Mouse (Mus musculus) A20 (cell line): ENCODE data around the gene Hyou1.
"Not testable (repeated sequence)": the region's sequence is repeated elsewhere in the genome, so short reads cannot be mapped to it uniquely, and the experiment has no call there.

ENCODE experiments used
- DNase-seq: peaks from one replicate; pipeline ENCODE4 v3.0.0-alpha.2; 2011; ENCODE audit warnings: low read depth, low spot score

Gene Hyou1

GRCm38 (mm10) chr9:44379054-44379834, at the start of gene Hyou1:
Gene Hyou1, plus strand, starts transcription at chr9:44379490.
- peak; percentile 100 for DNase-seq

- DNase-seq: peak; percentile 78
Measured at GRCm38 (mm10) chr9:44330736-44331135, 48.6 kb upstream of the Hyou1 start.

GRCm38 (mm10) chr9:44332918-44333638, 46.2 kb upstream of the Hyou1 start:
- DNase-seq: peak; percentile 83

DNA sequence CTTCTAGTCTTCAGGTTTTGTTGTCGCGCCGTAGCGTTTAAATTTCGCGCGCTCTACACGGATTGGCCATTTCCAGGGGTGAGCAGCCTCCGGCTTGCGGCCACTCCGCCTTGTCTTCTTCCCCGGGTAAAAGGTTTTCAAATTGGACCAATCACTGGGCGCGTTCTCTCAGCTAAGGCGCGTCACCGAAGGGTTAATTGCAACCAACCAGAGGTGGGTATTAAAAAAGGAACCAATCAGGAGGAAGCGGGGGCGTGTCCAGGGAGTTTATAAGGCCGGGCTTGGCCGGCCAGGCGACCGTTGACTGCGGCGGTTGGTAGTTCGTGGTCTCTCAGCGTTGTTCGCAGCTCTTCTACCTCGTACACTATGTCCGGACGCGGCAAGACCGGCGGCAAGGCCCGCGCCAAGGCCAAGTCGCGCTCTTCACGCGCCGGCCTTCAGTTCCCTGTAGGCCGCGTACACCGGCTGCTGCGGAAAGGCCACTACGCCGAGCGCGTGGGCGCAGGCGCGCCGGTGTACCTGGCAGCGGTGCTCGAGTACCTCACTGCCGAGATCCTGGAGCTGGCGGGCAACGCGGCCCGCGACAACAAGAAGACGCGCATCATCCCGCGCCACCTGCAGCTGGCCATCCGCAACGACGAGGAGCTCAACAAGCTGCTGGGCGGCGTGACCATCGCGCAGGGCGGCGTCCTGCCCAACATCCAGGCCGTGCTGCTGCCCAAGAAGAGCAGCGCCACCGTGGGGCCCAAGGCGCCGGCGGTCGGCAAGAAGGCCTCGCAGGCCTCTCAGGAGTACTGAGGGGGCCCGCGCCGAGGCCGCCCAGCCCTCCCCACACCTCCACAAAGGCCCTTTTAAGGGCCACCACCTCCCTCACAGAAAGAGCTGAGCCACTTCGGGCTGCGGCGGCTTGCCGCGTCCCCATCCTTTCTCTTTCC, 44.6 kb upstream of the Hyou1 start, which contains the start of gene H2afx:
Gene H2afx, plus strand, starts transcription at position 299 of the 935 bp plus-strand sequence.
- DNase-seq: peak; percentile 100

- DNase-seq: peak; percentile 56
Measured at GRCm38 (mm10) chr9:44335331-44336092, 43.8 kb upstream of the Hyou1 start.

DNA sequence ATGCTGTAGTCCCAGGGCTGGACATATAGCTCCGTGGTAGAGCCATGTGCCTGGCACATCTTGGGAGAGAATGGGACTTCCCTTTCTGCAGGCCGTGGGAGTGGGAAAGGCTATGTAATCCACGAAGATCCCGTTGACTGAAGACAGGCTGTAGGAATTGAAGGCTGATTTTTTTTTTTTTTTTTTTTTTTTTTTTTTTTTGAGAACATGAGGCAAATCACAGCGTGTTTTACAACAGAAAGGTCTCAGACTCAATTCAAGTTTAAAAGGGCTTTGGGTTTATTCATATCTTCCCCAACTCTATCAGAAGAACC, 43.2 kb upstream of the Hyou1 start:
- no peak for DNase-seq

DNA sequence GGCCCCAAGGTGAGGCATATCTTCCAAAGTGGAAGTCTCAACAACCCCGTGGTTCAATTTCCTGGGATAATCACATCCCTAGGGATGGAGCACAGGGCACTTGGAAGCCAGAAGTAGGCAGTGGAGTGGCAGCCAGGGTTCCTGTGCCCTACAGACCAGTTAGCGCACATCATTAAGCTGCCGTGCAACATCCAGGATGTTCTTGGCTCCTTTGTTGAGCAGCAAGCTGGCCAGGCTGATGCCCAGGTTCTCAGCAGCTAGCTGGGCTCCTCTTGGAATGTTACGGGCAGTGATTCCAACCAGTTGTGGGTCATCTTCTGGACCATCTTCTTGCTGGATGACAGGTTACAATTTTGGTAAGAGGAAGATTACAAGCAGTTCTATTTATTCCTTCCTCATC, 42.8 kb upstream of the Hyou1 start:
- DNase-seq: not testable (repeated sequence)

- DNase-seq: peak; percentile 55
Measured at GRCm38 (mm10) chr9:44336964-44337363, 42.3 kb upstream of the Hyou1 start.

GRCm38 (mm10) chr9:44337436-44338169, 41.7 kb upstream of the Hyou1 start:
- peak; percentile 52 for DNase-seq

- DNase-seq: peak; percentile 67
Measured at GRCm38 (mm10) chr9:44338574-44338973, 40.7 kb upstream of the Hyou1 start.

DNA sequence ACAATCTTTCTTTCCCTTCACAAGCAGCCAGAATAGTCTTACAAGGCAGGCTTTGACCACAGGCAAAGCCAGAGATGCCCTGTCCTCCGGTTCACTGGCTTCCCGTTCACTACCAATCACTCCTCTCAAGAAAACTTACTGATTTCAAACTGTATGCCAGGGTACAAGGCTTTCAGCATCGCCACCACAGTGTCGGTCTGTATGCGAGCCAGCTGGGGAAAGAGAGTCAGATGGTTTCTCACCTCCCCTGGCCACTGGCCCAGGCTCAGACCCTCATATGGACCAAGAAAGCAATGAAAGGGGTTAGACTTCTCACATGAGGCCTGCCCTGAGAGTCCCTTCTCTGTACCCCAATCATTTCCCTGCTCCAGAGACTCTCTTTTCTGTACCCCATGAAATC, 37.8 kb upstream of the Hyou1 start:
- no peak for DNase-seq

DNA sequence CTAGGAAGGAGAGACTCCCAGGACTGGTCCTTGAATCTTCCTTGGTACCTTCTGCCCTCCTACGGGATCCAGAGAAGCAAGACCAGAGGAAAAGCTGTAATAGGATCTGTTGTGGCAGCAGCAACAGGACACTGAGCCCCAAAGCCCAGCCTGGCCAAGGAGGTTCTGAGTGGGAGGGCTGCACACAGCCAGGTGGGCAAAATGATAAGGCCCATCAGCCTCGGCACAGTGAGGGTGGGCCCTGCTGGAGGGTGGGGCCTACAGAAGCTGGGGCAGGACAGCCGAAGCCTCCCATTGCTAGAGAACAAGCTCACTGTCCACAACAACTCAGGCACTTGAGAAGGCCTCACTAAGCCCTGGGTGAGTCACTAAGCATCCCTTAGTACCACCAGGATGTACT, 37.1 kb upstream of the Hyou1 start:
- DNase-seq: no peak

GRCm38 (mm10) chr9:44342605-44343004, 36.7 kb upstream of the Hyou1 start:
- DNase-seq: no peak

- no peak for DNase-seq
Measured at GRCm38 (mm10) chr9:44343290-44343689, 36.0 kb upstream of the Hyou1 start.

DNA sequence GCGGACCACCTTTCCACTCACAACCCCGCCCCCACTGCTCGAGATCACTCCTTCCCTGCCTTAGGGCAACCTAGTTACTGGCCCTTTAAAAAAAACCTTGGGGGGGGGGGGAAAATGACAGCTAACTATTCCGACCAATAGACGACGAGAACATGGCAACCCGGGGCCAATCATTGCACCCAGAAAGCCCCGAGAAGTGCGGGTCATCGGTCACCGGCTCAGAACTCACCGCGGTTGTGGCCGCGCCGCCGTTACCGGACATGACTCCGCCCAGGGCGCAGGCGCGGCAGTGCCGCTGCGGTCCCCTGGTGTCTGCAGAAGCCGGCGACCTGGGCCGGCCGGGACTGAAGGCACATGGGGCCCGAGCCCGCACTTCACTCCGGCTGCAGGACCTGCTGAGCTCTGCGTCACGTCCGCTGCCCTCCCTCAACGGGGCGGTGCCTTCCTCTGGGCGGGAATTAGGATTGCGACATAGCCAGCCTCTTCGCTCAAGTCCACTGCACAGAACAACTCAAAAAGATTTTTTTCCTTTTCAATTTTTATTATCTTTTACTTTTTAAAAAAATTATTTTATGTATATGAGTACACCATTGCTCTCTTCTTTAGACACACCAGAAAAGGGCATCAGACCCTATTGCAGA, 35.4 kb upstream of the Hyou1 start, which contains the start of gene Hmbs:
Gene Hmbs, minus strand, starts transcription at position 448 of the 641 bp plus-strand sequence.
- peak; percentile 96 for DNase-seq

DNA sequence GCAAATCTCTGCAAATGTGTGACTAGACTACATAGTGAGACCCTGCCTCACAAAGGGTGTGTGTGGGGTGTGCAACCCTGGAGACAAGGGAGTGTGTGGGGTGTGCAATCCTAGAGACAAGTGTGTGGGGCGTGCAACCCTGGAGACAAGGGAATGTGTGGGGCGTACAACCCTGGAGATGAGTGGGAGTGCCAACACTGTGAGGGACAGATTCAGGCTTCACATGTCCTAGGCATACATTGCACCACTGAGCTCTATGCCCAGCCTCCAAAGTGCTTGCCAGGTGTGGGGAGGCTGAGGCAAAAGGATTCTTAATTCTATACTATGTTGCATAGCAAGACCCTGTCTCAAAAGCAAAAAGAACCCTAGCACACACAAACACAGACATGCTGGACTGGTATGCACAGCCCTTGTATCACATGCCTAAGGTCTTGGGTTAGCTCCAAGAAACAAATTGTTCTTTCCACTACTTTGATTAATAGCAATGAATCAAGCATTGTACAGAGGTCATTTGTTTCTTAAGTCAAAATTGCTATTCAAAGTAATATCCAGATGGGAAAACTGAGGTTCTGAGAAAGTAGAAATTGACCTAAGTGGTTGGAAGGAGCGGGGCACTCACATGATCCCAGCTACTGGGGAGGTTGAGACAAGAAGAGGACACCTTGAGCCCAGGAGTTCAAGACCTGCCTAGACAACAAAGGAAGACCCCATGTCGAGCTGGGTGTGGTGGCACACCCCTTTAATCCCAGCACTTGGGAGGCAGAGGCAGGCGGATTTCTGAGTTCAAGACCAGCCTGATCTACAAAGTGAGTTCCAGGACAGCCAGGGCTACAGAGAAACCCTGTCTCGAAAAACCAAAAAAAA, 33.5 kb upstream of the Hyou1 start:
- no peak for DNase-seq

DNA sequence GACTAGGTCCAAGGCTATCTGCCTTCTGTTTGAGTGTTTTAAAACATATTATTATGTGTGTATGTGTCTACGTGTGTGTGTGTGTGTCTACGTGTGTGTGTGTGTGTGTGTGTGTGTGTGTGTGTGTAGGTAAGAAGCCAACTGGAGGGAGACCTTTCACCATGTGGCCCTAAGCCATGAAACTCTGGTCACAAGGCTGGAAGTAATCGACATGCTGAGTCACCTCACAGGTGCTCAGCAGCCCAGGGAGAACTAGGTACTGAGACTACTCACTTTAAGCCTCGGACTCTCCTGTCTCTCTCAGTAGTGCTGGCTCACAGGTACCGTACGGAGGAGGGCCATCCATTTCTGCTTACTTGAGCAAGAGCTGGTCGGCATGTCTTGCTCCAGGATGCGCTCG, 32.1 kb upstream of the Hyou1 start:
- no peak for DNase-seq

- DNase-seq: no peak
Measured at GRCm38 (mm10) chr9:44347621-44348020, 31.7 kb upstream of the Hyou1 start.

DNA sequence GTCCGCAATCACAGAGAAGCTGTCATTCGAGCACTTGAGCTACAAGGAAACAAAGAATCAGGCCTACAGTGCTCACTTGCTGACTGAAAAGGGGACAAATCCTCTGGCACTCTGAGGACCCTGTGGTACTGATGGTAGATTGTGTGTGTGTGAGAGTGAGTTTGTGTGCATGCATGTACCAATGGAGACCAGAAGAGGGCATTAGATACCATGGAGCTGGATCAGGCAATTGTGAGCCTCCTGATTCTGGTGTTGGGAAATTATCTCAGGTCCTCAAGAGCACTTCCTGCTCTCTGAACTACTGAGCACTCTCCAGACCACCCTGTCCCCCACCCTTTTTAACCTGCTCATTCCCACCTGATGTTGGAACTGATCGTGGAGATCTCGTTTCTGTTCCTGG, 30.7 kb upstream of the Hyou1 start:
- no peak for DNase-seq
